Mouse (Mus musculus) monocyte, adult 2 months (primary cell): ENCODE data around the gene Borcs8.

ENCODE experiments used
- DNase-seq, 2 experiments: peaks; one replicate each; pipeline ENCODE4 v3.0.0; 2022; ENCODE audit warnings: low spot score in 2 of 2, low read depth in 1 of 2

Borcs8 gene

DNA sequence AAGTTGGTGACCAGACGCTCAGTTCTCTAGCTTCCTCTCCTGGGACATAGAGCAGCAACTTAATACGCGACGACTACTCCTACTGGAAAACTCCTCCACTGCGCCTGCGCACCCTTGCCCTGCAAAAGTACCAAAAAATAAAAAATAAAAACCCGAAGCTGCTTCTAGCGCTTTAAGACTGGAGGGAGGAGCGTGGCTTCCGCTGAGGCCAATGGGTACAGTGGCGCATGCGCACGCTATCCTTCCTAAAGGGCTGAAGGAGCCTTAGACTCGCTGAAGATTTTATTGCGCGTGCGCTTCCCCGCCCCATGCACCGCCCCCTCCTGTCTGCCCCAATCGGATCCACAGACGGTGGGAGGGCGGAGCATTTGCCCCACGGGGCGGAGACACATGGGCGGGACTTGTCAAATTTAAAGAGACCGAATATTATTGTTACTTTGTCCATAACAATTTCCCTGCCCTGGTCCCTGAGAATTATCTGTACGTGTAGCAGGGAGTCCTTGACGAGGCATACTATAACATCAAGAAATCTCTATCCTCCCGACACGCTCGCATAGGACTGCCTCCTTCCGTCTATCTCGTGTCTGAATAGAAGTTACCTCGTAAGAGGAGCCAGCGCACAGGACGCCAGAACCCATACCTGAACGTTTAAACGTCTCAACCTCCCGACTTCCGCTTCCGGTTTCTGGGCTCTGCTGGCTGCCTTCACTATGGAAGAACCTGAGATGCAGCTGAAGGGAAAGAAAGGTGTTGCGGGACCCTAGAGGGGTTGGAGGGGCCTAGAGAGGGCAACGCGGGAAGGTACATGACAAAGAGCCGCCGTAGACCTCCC, at the start of gene Borcs8, which contains the start of the genes Rfxank and Mef2b:
TSS of gene Borcs8 (plus strand) at position 474 of the 832 bp plus-strand sequence.
TSS of gene Rfxank (minus strand) at position 129 of the 832 bp plus-strand sequence.
TSS of gene Mef2b (plus strand) at position 686 of the 832 bp plus-strand sequence.
- peak; percentile 96 to 98 for DNase-seq

GRCm38 (mm10) chr8:70092786-70093185, 46.5 kb upstream of the Borcs8 start:
- DNase-seq = no peak

- no peak for DNase-seq
Observed at GRCm38 (mm10) chr8:70099276-70099675, 40.0 kb upstream of the Borcs8 start.

DNA sequence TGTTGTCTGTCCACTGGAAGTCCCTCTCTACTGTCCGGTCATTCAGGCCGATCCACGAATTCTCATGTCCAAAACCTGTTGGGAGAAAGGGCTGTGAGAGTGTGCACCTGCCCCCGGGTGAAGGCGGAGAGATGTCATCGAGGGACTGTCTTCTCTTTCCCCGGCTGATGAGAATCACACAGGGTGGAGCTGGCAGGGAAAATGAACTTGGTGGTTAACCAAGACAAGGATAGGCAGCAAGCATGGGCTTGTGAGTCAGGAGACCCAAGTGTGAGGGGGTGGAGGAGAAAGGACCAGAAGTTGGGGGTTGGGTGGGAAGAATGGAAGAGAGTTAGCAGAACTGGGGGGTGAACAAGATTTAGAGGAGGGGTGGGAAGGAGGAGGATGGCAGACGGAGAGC, 39.1 kb upstream of the Borcs8 start:
- DNase-seq = no peak

- no peak for DNase-seq
Observed at GRCm38 (mm10) chr8:70104506-70104905, 34.8 kb upstream of the Borcs8 start.

- DNase-seq = no peak
Observed at GRCm38 (mm10) chr8:70104922-70105321, 34.4 kb upstream of the Borcs8 start.

DNA sequence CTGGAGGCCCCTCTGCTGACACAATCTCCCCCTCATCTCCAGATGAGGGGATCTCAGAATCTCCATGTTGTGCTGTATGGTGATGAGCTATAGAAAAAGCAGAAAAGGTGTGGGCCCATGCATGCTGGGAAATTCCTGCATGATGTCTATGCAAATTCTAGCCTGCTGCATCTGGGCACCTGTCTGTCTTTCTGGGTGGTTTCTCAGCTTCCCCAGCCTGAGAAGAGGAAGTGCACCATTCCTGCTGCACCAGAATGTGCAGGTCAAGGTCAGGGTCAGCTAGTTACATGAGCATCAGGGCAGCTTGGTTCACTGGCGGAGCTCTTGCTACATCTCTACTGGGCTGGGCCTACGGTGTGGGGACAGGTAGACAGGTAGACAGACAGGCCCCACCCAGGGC, 28.8 kb upstream of the Borcs8 start:
- no peak for DNase-seq

DNA sequence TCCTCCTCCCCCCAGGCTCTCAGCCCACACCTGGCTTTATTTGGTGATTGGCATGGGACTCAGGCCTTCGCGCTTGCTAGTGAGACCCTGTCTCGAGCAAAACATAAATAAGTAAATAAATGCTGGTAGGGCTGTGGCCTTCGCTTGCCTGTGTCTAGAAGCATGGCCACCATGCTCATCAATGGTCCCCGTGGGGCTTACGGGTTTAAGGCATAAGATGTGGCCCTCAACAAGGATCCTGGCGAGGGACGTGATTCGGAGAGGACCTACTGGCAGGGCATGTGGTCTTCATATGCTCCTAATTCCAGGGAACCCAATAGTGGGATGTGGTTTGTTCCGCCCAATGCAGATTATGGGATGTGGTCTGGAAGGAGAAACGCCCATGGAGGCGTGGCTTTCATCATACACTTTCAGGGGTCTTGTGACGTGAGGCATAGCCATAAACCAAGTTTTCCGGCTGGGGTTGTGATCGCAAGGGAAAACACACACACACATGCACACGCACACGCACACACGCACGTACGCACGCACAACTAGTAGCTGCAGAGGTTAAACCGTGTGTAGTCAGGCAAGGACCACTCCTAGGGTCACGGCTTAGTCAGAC, 28.0 kb upstream of the Borcs8 start:
- no peak for DNase-seq

GRCm38 (mm10) chr8:70112401-70113016, 26.8 kb upstream of the Borcs8 start:
- no peak for DNase-seq

DNA sequence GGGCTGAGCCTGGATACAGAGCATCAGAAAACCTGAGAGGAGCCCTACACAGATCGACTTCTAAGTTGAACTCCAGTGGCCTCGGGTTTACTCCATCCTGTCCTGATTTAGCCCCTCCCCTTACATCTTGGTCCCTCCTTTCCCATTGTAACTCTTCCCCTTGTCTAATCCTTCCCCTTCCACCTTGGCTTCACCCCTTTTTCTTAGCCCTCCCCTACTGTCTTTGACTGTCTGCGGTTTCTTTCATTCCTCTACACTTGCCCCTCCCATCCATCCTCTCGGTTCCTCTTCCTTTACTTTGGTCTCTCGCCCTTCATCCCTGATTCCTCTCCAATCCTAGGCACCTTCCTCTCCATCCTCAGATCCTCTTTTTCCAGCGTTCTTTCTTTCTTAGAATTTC, 24.8 kb upstream of the Borcs8 start:
- DNase-seq = no peak

DNA sequence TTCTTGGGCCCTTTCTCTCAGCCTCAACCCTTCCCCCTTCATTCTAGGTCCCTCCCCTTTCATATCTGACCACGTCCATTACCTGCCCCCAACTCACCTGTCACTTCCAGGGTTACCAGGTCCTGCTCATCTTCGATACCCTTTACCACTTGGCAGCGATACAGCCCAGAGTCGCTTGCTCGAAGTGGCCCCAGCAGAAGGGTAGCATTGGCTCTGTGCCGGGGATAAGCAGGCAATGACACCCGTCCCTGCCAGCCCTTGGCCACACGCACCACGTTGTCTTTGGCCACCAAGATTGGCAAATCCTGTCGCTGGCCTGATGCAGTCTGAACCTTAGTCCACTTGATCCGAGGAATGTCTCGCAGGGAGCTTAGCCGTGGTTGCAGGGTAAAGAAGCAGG, 24.4 kb upstream of the Borcs8 start:
- DNase-seq = no peak

DNA sequence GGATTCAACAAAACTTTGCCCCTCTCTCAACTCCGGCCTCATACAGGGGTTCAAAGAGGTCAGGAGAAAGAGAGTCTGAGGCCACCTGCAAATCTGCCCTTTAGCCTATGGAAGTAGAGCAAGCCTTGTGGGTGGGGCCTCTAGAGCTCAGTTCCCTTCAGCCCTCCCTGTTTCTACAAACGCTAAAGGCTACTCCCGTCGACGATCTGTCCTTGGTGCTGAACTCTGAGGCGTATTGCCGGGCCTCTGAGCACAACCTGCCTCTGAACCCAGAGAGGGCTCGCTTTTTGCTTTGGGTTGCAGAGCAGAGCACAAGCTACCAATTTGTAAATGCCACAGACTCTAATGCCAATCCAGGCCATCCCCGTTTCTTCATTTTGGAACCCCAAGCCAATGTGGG, 21.7 kb upstream of the Borcs8 start:
- no peak for DNase-seq

GRCm38 (mm10) chr8:70118726-70119700, 20.3 kb upstream of the Borcs8 start:
- no peak for DNase-seq

- no peak for DNase-seq
Observed at GRCm38 (mm10) chr8:70120667-70121066, 18.6 kb upstream of the Borcs8 start, which contains the start of gene Ncan. Gene Ncan (minus strand): TSS chr8:70120873.

- DNase-seq = no peak
Observed at GRCm38 (mm10) chr8:70122863-70123262, 16.4 kb upstream of the Borcs8 start.

DNA sequence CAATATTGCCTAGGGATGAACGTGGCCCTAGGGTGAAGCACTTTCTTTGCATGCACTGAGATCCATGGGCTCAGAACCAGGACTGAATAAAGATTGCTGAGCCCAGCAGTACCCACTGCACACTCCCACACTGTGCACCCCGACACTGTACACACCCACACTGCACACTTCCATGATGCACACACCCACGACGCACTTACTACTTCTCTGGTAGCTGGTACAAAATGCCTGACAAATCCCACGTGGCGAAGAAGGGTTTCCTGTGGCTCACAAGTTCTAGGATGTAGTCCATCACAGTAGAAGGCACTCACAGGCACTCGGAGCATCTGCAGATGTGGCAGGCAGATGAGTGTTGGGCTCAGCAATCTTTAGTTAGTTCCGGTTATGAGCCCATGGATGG, 14.3 kb upstream of the Borcs8 start:
- DNase-seq = no peak

- DNase-seq = no peak
Observed at GRCm38 (mm10) chr8:70128435-70128834, 10.9 kb upstream of the Borcs8 start.

DNA sequence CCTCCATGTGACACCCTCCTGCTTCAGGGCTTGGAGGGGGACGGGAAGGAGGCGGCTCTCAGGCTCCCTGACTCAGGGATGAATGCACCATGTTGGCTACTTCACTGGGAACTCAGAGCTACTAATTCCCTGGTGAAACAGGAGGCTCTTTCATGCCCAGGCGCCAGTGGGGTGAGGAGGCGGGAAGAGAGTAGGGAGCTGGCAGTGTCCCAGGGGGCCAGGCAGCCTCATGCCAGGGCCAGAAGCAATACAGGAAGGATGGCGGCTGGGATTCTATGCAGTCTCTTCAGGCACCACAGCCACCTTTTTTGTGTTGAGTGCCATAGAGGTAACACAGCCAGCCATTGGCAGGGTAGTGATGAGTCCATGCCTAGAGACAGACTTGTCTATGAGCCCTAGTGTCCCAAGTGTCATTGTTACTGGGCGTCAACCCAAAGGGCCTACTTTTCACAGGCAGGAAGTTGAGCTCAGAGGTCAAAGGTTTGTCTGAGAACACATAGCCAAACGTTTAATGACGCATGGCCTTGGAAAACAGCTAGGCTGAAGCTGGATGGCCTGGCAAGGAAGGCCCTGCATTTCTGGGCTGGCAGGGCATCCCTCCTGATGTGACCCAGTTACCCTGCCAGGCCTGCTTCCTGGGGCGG, 9.9 kb upstream of the Borcs8 start:
- no peak for DNase-seq

DNA sequence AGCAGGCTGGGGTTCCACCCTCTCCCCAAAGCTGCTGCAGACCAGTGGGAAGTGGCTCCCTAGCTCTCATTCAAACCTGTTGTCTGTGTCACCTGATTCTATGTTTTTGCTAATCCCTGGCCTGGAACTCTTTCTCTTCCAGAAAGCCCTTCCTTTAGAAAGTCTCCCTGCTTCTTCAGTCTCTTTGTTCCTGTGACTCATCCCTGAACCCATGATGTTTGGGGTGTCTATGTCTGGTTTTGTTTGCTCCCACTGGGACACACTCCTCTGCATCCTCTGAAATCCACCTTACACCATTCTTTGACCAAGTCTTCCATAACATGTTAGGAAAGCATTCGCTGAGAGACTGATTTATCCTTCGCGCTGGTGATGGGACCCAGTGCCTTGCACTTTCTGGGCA, 9.2 kb upstream of the Borcs8 start:
- no peak for DNase-seq

GRCm38 (mm10) chr8:70131166-70131883, 8.0 kb upstream of the Borcs8 start, which contains the start of gene Nr2c2ap:
Gene Nr2c2ap (plus strand): TSS chr8:70131333.
- peak; percentile 35 to 64 for DNase-seq
